Mouse (Mus musculus): ENCODE measurements around the gene Met.

The Met gene

DNA sequence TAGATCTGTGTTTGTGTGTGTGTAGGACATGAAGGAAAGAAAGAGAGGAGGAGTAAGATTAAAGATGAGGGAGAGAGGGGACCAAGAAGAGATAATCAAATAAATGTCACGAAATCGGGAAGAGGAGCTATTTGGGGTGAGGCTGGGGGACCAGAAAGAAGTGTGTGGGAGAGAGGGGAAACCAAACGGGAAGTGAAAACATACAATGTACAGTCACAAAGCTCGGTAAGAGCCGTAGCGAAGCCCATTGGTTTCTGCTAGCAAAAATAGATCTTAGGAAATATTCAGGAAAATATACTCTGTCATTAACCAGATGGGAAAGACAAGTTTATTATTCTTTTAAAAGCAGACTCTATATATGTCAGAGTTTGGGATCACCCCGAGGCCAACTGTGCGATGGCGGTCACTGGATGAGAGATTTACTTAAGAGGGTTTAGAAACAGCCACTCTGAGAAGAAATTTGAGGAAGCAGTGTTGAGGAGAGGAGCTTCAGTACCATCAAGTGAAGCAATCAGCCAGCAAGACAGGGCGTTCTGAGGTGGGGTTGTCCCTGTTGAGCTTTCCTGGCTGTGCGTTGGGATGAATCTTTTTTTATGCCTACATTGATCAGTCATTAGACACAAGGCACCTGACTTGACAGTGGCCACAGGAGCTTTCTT lies 147.9 kb downstream of the Met start:
- no peak for DNase-seq (ENCODE audit: low spot score in 2 of 2)

DNA sequence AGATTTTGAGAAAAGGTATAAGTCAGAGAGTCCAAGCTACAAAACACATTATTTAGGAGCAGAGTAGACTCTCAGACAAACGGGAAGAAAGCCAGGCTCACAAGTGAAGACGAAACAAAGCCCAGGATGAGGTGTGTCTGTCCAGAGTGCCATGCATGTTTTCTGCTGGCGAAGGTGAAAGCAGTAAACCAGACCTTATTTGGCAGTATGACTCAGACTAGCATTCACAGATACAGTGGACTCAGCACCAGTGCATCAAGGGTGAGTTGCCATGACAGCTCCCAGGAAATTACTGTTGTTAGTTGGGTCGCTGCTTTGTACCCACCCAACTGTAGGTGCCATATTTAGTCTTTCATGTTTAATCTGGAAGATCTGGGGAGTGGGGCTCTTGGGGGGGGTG lies 149.1 kb downstream of the Met start:
- DNase-seq (ENCODE audit: low spot score in 2 of 2) = no peak

DNA sequence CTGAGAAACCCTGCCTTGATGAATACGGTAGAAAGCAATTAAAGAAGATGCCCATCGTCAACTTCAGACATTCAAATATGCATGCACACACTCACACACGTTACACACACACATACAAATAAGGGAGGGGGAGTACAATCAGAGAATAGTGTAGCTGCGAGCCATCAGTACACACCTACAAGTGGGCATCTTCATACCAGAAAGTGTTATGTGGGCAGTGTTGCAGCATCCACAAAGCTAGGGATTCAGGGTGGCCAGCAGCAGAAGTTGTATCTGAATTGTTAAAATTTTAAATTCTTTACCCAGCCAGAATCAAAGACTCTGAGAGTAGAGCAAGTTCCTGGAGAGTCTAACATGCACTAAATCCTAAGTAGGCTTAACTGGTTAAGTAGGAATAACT lies 157.2 kb downstream of the Met start:
- DNase-seq (ENCODE audit: low spot score in 2 of 2) = peak in 1 of 2 experiments; percentile 7

- DNase-seq (ENCODE audit: low spot score in 2 of 2) = no peak
Measured at GRCm38 (mm10) chr6:17621436-17621835, 157.8 kb downstream of the Met start.

All from right cerebral cortex, postnatal 36 days (tissue).